Mouse (Mus musculus): Measurements from ENCODE around the gene Ptprcap.
A peak's percentile ranks its signal among the peaks of the same experiment; 100 is the strongest.

The Ptprcap gene

GRCm38 (mm10) chr19:4147782-4148490, 5.5 kb upstream of the Ptprcap start:
- DNase-seq (ENCODE audit: extremely low spot score, low spot score) = no peak

GRCm38 (mm10) chr19:4148491-4148806, 5.0 kb upstream of the Ptprcap start, which contains the start of gene Coro1b:
TSS of gene Coro1b (plus strand) at chr19:4148619.
- peak; percentile 98 for DNase-seq (ENCODE audit: extremely low spot score, low spot score)

GRCm38 (mm10) chr19:4148819-4149218, 4.6 kb upstream of the Ptprcap start:
- DNase-seq (ENCODE audit: extremely low spot score, low spot score) = no peak

GRCm38 (mm10) chr19:4149283-4149682, 4.1 kb upstream of the Ptprcap start:
- DNase-seq (ENCODE audit: extremely low spot score, low spot score) = no peak

- DNase-seq (ENCODE audit: extremely low spot score, low spot score) = no peak
These were observed 3.5 kb upstream of the Ptprcap start for GRCm38 (mm10) chr19:4149764-4150461.

- DNase-seq (ENCODE audit: extremely low spot score, low spot score) = no peak
These were observed 2.6 kb upstream of the Ptprcap start for GRCm38 (mm10) chr19:4150567-4151487.

GRCm38 (mm10) chr19:4151488-4151860, 1.9 kb upstream of the Ptprcap start:
- DNase-seq (ENCODE audit: extremely low spot score, low spot score) = no peak

GRCm38 (mm10) chr19:4151898-4152297, 1.5 kb upstream of the Ptprcap start:
- DNase-seq (ENCODE audit: extremely low spot score, low spot score) = no peak

GRCm38 (mm10) chr19:4152445-4153231, 766 bp upstream of the Ptprcap start:
- no peak for DNase-seq (ENCODE audit: extremely low spot score, low spot score)

- DNase-seq (ENCODE audit: extremely low spot score, low spot score) = no peak
These were observed 1.2 kb downstream of the Ptprcap start for GRCm38 (mm10) chr19:4154437-4155222.

GRCm38 (mm10) chr19:4155223-4156072, 2.0 kb downstream of the Ptprcap start:
- no peak for DNase-seq (ENCODE audit: extremely low spot score, low spot score)

- DNase-seq (ENCODE audit: extremely low spot score, low spot score) = no peak
These were observed 2.7 kb downstream of the Ptprcap start for GRCm38 (mm10) chr19:4156073-4156579.

- DNase-seq (ENCODE audit: extremely low spot score, low spot score) = no peak
These were observed 3.4 kb downstream of the Ptprcap start for GRCm38 (mm10) chr19:4156771-4157170.

GRCm38 (mm10) chr19:4159049-4159448, 5.6 kb downstream of the Ptprcap start:
- DNase-seq (ENCODE audit: extremely low spot score, low spot score) = no peak

GRCm38 (mm10) chr19:4162646-4163542, 9.5 kb downstream of the Ptprcap start, which contains the start of gene Rps6kb2:
TSS of gene Rps6kb2 (minus strand) at chr19:4163354.
- peak; percentile 95 for DNase-seq (ENCODE audit: extremely low spot score, low spot score)

GRCm38 (mm10) chr19:4163543-4163887, 10.1 kb downstream of the Ptprcap start:
- no peak for DNase-seq (ENCODE audit: extremely low spot score, low spot score)

- no peak for DNase-seq (ENCODE audit: extremely low spot score, low spot score)
These were observed 10.7 kb downstream of the Ptprcap start for GRCm38 (mm10) chr19:4164100-4164499.

GRCm38 (mm10) chr19:4164721-4165120, 11.3 kb downstream of the Ptprcap start:
- no peak for DNase-seq (ENCODE audit: extremely low spot score, low spot score)
